Mouse (Mus musculus): ENCODE measurements around the gene Klk5.

Klk5 gene

DNA sequence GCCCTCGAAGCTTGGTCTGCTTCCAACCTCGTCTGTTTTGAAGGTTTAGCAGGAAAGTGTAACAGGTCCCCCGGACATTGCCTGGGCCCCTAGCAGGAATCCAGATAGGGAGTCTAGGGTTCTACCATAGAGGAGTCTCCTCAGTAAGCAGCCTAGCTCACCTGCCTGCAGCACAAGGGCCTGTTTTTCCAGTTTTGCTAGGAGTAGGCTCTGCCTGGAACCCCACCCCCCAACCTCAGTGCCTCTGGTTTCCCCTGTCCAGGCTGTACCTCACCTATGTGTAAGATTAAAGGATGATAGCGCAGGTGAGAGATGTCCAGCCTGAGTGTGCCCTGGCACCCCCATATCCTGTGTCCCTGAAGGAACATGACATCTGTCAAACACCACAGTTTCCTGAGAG is 34.7 kb downstream of the Klk5 start:
- DNase-seq (ENCODE audit: low spot score) = no peak

- DNase-seq (ENCODE audit: low spot score) = no peak
Observed at GRCm38 (mm10) chr7:43878281-43878680, 36.5 kb downstream of the Klk5 start.

GRCm38 (mm10) chr7:43880912-43881311 is 39.1 kb downstream of the Klk5 start, which contains the start of gene Klk4:
Klk4 (plus strand) TSS chr7:43881160.
- no peak for DNase-seq (ENCODE audit: low spot score)

- no peak for DNase-seq (ENCODE audit: low spot score)
Observed at GRCm38 (mm10) chr7:43882346-43882745, 40.6 kb downstream of the Klk5 start.

DNA sequence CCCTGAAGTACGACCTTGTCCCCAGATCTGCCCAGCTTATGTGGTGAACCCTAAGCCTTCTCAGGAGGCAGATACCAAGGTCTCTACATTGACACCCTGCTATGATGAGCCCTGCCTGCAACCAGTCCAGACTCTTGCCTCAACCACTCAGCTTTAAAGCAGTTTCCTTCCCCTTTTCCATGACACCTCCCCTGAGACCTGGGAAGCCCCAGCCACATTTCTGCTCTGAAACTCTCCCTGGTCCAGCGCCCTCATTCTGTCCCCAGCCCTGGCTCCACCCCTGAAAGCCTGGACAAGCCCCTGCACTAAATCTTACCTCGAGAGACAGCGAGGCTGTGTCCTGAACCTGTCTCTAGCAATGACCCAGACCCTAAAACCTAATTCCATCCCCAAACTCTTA is 41.0 kb downstream of the Klk5 start:
- DNase-seq (ENCODE audit: low spot score) = no peak

- DNase-seq (ENCODE audit: low spot score) = peak; percentile 64
Observed at GRCm38 (mm10) chr7:43883547-43883946, 41.8 kb downstream of the Klk5 start.

DNA sequence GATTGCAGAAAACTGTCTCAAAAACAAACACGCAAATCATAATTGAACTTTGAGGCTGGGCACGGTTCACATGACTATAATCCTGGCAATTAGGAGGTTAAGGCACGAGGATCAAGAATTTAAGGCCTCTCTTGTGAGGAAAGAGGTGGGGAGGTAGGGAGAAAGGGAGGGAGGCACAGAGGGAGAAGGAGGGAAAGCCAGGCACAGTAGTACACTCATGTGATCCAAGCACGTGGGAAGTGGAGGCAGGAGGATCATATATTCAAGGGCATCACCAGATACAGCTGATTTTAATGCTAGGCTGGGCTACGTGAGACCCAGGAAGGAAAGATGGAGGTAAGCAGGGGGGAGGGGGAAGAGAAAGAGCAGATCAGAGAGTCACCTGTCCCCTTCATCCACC is 49.6 kb downstream of the Klk5 start:
- DNase-seq (ENCODE audit: low spot score) = no peak

DNA sequence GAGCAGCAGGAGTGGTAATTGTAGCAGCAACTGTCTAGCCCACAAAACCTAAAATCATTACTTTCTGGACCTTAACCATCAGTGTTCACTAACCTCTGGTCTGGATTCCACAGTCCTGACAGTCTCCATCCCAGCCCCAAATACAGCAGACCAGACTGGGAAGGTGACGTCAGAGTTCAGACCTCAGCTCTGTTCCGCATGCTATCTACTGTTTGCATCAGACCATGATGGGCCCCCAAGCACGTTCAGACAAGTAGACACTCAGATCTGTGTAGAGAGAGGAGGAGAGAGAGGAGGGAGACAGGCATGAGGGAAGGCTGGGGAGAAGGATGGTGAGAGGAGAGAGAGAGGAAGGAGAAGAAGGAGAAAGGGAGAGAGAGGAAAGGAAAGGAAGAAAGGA is 50.0 kb downstream of the Klk5 start:
- peak; percentile 33 for DNase-seq (ENCODE audit: low spot score)

DNA sequence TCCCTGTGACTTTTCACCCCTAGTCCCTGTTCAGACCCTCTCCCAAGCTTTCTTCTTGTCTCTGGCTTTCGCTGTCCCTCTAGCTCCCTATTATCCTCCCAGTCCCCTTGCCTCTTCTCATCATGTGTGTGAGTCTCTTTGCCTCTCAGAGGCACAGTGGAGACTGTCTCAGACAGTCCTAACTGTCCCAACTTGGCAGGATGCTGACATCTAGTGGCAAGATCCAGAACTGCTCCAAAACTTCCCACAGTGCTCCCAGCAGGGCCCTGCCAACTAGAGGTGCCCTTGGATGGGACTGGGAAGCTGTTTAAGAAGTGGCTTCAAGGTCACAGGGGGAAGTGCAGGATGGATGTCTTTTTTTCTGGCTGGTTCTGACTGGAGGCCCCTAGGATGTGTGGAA is 53.1 kb downstream of the Klk5 start:
- DNase-seq (ENCODE audit: low spot score) = peak; percentile 89

All from testis, postnatal 10 days (tissue).